Mouse (Mus musculus) cerebellum, adult 11-12 months (tissue): ENCODE measurements around the gene Map3k3.
A peak's percentile ranks its signal among the peaks of the same experiment; 100 is the strongest.

ENCODE experiments used
- DNase-seq: peaks from one replicate; pipeline ENCODE4 v3.0.0; 2022

Map3k3 gene

DNA sequence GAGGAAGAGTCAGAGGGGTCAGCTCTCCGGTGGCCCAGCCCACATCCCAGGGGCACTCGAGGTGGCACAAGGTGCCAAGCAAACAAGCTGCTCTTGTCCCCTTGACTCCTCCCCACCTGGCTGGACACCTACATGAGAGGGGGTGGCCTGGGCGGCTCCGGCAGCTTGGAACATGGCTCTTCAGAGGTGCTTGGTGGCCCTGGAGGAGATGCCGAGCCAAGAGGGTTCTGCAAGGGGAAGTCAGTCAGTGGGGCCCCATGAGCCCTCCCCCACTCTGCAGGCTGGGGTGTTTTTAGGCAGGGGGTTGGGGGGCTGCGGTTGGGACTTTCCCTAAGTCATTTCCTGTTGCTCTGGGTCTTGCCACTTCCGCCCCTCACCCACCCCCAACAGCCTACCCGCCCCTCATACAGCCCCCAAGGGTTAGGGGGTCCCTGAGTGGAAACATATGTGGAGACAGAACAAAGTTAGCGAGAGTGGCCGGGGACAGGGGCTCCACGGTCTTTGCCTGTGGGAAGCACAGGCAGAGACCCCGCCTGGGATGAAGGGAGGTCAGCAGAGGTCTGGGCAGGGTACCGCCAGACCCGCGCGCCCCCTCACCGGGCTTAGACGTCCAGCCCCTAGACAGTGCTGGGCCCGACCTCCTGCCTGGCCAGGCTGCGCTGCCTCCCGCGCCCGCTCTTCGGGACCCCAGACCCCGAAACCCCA lies 75.0 kb downstream of the Map3k3 start:
- DNase-seq: peak; percentile 83

DNA sequence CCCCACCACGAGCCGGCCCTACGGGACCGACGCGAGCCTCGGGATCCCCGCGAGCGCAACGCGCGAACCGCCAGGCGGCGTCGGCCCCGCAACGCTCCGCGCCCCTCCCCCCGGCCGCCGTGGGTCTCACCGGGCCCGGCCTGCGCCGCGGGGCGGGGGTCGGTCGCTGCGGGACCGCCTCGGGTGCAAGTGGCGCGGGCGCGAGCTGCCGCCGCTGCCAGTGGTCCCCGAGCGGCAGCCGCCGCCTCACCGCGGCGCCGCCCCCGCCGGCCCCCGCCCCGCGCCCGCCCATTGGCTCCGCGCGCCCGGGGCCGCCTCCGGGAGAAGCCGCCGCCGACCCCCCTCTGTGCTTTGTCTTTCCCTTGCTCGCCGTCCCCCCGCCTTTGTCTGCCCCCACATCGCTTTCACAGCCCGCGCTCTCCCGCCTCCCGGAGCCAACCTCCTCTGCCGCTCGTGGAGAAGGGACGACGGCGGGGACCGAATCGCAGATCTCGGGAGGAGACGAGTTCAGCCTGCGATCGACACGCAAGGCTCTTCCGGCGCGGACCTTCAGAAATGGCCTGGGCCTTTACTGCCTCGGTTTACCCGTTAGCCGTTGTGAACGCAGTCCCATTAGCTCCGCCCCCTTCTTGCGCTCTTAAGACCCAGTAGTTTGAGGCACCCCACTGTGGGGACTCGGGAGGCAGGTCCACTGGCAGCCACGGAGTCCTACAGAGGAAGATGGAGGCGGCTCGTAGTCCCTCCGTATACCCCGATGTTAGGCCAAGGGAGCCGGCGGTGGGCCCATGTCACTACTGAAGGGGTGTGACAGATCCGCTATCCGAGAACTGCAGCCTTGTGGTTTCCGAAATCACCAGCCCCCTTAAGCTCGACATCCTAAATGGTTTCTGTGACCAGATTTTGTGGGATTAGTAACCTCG lies 75.8 kb downstream of the Map3k3 start:
- DNase-seq: peak; percentile 88

DNA sequence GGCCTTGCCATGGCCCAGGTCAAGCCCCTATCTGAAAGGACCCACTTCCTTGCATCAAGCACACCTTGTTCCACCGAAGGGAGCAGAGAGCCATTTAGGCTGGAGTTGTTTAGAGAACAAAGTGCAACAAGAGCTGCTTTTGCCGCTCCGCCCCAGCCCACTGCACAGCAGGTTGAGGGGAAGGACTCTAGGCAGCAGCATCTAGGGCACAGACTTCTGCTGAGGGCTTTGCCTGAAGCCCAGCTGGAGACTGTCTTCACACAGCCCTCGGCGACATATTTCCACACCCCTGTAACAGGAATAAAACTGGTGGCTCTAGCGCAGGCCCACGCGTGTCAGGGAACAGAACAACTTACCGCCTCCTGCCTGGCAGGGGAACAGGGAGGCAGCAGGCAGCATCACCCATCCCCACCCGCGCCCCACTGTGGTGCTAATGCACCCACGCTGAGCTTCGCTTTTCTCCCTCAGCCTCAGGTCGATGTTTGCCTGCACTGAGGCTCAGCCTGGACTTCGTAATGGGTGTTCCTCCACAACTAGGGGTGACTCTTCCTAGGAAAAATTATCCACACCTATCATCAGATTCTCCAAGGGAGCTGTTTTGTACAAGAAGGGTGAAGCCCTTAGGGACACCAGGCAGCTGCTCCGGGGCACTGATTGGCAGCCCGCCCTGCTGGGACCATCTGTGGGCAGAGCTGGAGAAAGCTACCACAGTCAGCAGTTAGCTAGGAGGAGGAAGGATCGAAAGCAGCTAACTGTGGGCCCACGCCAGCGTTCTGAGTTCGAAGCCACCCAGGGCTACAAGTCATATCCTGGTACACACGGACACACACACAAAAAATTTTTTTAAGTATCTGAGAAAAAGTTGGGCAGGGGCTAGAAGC lies 76.7 kb downstream of the Map3k3 start, which contains the start of the genes Gm10840 and Limd2:
Gene Gm10840 (plus strand): TSS at position 10 of the 881 bp plus-strand sequence.
Gene Limd2 (minus strand): TSS at position 20 of the 881 bp plus-strand sequence.
- peak; percentile 84 for DNase-seq

DNA sequence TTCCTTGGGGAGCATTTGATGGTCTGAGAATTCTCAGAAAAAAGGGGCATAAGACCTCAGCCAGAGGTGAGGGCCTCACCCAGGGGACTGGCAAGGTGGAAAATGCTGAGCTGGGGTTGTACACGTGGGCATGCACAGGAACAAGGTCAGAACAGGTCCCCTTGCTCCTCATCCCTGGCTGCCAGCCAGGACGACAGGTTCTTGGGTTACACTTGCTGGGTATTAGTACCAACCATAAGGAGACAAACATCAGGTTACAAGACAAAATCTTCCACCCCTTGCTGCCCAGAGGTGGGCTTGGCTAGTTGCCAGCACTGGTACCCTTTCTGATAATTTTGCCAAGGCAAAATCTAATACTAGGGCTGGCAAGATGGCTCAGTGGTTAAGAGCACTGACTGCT lies 77.8 kb downstream of the Map3k3 start:
- peak; percentile 70 for DNase-seq

DNA sequence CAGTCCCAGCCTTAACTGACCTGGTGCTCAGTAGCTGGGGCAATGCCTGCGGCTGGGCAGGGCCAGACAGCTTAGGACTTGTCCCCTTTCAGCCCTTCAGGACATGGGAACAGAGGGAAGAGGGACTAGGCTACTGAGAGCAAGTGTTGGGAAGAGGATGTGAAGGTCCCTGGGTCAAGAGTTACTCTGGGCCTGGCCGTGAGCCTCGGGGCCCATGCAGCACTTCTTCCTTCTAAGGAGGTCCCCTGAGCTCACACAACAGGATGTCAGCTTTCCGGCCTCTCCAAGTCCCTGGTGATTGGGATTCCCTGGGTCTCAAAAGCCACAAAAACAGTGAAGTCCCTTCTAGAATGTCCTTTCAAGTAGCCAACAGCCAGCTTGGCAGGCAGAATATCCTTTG lies 79.1 kb downstream of the Map3k3 start:
- no peak for DNase-seq

DNA sequence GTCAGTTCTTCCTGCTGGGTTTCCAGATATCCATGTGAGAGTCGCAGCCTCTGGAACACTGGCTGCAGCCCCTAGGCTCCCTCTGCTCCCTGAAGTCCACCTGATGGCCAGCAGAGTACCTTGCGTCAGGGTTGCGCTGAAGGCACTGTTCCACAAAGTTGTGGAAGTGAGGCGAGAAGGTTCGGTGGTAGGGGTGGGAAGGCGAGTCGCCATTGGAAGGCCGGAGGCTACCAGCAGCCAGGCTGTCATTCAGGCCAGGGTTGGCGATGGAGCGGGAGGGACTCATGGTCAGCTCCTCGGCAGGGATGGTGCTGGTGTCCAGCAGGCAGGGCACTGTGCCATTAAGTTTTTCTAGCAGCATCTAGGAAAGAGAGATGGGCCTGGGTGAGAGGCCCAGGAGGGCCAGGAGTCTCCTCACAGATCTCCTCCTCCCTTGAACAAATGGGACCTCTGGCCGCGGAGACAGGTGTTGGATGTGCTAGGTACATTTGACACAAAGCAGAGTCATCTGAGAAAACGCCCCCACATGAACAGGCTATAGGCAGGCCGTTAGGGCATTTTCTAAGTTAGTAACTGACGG lies 80.3 kb downstream of the Map3k3 start:
- no peak for DNase-seq

DNA sequence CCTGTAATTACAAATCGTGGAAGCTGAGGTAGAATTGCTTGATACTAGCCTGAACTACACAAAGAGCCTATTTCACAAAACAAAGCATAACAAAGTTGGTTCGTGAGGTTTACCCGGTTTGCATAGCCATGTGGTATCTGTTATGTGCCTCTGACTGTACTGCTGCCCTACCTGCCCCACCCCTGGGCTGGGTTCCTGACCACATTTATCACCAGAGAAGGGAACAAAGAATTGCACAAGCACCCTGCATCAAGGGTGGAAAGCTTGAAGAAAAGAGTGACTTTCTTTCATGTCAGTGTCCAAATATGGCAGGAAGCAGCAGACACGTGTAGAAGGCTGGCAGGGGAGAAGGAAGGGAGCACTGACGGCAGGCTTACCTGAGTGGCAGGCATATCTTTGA lies 83.0 kb downstream of the Map3k3 start:
- DNase-seq: no peak

DNA sequence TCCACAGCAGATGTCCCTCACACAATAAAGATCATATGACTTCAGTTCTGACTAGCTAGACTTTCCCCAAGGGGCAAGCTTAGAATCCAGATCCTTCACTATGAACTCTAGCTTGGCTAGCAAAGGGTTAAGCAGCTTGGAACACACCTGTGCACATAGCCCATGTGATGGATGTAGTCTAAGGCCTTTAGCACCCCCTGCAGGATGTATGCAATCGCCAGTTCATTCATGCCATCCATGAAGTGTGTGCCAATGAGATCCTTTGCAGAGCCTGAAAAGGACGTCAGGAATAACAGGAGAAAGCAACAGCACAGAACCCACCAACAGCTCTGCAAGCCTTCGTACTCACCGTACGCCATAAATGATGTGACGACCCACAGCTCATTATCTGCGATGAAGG lies 86.4 kb downstream of the Map3k3 start:
- no peak for DNase-seq

DNA sequence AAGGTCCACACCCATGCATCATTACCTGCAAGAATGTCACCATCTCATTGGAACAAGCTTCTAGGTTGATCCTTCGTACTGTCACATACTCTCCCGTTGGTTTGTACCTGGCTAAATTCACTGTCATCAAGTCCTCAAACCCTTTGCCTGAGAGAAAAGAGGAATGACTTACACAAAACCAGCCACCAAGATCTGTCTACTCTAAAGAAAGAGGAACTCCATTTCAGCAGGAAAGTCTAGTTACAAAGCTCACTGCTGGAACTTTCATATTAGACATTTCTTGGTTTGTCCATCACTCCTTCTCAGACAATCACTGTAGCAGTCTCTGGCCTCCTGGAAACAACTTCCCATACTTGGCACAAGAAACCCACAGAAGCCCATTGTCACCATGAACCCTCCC lies 88.8 kb downstream of the Map3k3 start:
- no peak for DNase-seq

DNA sequence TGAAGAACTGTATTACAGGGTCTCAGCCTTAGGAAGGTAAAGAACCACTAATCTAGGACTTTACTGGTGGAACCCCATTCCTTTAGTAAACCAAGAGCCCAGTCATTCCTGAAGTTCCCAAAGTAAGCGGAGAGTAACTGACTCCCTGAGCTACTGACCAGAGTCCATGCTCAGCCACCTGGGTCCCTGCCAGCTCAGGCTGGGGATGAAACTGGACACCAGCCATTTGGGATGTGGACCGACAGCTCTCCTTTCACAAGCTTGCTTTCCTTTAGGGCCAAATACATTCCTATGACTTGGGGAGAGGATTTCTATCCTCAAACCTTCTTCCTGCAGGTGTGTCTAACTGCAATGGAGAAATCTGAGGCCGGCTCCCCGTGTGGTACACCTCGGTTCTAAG lies 90.0 kb downstream of the Map3k3 start:
- peak; percentile 77 for DNase-seq

DNA sequence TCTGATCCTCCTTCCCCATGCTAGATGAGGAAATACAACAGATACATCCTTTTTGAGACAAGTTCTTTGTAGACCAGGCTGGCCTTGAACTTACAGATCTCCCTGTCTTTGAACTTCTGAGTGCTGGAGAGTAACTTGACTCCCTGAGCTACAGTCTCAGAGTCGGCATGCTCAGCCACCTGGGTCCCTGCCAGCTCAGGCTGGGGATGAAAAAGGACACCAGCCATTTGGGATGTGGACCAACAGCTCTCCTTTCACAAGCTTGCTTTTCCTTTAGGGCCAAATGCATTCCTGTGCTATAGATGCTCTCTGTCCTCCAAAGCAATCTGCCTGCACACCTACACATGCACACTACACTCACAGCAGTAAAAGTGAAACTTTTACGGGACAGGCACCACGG lies 90.7 kb downstream of the Map3k3 start:
- peak; percentile 75 for DNase-seq

DNA sequence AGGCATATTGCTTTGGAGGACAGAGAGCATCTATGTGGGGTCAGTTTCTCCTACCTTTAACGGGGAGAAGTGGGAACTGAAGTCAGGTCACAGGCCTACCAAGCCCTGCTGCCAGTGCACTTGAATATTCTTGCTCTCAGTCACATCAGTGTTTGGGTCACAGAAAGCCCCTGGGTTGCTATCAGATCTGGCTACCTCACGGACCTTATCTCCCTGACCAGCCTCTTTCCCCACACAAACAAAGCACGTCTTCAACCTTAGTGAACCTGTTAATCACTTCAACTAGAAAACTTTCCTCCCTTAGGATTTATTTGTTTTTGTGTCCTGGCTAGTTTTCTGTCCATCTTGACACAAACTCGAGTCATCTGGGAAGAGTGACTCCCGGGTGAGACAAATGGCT lies 92.0 kb downstream of the Map3k3 start:
- DNase-seq: no peak

DNA sequence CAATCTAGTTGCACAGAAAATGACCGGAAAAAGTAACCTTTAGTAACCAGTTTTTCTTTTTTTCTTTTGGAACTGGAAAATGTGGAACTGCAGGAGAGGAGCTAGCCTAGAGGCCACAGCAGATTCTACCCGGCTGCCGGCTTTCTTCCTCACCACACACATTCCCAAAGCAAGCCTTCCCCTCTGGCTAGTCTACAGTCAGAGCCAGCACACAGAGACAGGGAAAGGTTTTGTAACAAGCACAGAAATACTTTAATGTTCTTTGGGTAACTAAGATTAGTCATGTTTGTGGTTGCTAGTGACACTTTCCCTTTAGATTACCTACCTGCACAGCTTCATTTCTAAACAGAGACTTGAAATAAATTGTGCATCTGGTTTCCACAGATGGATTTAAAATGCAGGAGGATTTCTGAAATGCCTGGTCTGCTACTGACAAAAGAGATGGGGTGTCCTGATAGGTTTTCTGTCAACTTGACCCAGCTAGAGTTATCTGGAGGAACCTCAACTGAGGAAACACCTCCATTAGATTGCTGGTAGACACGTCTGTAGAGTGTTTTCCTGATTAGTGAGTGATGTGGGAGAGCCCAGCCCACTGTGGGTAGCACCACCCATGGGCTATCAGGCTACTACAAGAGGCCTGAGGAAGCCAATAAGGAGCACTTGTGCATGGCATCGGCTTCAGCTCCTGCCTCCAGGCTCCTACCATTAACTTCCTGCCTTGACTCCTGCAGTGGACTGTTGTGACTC lies 93.8 kb downstream of the Map3k3 start:
- DNase-seq: no peak

DNA sequence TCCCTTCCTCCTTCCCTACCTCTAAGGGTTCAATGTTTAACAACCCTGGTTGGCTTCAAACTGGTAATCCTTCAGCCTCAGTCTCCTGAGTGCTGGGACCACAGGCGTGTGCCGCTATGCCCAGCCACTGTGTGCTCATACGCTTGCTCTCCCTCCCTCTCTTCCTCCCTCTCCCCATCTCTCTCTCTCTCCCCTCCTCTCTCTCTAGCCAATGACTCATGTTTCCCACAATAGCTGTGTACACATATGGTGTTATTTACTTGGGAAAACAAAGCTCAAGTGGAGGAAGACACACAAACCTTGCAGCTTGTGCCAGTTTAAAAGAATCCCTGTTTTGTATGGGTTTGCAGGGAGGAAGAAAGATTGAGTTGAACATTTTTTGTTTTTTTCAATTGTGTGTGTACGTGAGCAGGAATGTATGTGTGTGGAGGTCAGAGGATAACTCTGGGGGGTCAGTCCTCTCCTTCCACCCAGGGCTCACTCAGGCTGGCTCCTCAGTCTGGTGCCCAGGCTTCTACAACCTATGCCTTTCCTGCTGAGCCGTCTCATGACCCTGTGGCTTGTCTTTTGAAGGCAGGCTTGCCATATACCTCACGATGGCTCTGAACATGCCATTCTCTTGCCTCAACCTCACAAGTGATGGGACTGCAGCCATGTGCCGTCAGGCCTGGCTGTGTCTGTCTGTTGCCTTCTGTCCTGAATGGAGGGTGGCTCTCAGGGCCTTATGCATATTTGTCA lies 95.5 kb downstream of the Map3k3 start:
- DNase-seq: peak; percentile 85

DNA sequence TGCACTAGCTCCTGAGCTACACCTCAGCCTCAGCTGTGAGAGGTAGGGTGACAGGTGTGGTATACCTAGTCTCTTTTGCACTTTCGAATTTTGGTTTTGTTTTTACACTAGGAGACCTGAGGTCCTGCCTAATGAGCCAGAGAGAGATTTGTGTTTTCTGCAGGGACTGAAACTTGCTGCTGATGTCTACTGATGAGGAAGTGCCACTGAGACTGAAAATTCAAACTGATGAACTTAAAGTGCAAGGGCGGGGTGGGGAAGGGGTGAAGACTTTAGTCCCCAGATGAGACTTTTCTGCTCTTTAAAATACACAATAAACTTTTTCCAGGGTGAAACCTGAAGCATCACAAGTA lies 96.0 kb downstream of the Map3k3 start:
- DNase-seq: no peak

DNA sequence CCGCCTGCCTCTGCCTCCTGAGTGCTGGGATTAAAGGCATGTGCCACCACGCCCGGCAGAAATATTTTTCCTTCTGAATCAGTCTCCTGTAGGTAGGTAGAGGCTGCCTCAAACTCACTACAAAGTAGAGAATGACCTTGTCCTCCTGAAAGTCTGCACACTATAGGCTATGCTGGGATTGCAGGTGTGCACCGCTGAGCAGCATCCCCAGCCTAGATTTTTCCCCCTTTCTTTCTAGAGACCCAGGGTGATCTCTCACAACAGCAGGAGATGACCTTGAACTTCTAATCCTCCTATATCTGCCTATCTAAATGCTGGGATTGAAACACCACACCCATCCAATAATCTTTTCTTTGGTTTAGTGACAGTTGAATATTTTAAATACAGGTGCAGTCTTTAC lies 102.9 kb downstream of the Map3k3 start:
- no peak for DNase-seq

DNA sequence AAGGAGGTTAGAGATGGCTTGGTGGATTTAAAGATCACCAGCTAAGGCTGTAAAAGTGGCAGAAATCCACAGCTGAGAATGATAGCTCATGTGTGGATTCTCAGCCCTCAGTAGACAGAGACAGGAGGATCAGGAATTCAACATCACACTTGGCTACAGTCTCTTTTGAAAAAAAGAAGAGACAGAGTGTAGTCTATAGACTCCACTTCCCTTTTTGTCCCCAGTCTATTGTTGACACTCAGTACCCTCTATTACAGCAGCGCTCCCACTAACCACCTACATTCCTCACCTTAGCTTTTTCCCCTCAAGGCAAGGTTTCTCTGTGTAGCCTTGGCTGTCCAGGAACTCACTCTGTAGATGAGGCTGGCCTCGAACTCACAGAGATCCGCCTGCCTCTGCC lies 107.3 kb downstream of the Map3k3 start:
- no peak for DNase-seq

DNA sequence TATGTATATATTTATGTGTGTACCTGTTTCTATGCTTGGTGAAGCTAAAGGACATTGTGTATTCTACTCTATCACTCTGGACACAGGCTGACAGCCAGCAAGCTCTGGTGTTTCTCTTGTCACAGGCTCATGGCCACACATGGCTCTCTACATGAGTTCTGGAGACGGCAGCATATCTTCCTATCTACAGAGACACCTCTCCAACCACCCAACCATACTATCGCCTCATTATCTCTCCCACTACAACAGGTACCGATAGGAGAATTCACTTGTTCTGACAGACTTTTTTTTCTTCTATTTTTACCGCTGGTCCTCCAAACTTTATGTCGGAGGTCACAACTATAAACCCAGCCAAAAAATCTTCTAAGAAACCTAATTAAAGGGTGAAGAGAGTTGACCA lies 107.8 kb downstream of the Map3k3 start:
- no peak for DNase-seq

DNA sequence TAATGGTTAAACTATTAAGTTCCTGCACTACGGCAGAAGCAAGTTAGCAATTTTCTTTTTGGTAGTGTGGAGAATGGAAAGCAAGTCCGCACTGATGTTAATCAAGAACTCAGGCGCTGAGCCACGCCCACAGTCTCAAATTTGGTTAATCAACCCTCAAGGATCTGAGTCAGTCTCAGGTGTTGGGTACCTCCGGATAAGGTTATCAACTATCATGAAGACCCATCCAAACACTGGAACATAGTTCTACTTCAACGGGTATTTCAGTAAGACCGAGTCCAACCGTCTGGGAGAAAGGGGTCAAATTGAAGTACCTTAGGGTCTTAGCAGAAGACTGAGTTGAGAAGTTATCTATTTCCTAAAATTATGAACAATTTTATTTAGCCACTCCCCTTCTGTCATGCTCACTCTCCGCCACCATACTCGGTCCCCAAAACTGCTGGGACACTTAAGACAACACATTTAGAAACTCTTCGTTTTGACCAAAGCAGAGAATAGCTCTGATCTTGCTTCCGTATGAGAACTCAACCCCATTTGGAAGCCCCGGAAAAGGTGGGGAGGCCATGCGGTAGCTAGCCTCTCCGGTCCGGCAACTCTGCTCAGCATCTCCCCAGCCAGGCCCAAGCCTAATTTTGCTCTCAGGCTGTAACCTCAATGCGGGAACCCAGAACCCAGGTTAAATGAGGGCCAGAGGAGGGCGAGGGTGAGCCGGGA lies 108.4 kb downstream of the Map3k3 start:
- no peak for DNase-seq

DNA sequence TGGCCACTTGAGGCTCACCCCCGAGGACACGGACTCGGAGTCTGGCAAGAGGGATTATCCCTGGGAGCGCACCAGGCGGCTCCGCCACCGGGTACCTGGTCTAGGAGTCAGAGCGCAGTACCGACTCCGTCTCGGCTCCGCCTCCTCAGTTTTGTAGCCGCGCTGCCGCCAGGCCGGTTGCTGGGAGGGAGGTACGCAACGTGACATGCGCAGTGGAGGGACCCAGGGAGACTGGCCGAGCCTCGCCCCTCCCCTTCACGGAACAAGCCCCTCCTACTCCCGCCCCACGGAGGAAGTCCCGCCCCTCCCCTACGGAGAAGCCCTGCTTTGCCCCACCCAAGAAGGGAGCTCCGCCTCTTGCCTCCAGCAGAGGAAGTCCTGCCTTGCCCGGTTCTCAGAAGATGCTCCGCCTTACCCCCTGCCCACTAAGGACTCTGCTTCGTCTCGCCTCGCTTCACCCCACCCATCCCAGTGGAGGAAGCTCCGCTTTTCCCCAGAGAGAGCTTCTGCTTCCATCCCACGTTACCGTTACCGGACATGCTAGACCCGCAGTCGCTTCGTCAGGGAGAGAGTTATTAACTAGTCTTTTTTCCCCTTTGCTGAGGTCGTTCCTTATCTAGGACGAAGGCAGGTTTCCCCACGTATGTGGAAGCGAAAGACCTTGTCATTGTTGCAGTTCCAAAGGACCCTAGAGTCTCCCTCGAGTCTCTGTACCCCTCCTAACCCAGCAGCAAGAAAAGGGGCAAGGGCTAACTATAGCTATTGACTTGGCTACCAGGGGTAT lies 109.2 kb downstream of the Map3k3 start:
- DNase-seq: peak; percentile 98
